Mouse (Mus musculus) splenic B cell, adult 2 months (primary cell): ENCODE measurements around the gene Rnf224.

Source experiments
- DNase-seq: peaks from one replicate; pipeline ENCODE4 v3.0.0-alpha.2; 2011; ENCODE audit warnings: low read depth, low spot score
- H3K27me3 ChIP-seq: 2 replicates; pipeline ENCODE4 v1.6.1; 2012; ENCODE audit warnings: mild to moderate bottlenecking, low read length, moderate library complexity, mixed read lengths; ENCODE audit not compliant: control insufficient read depth, poor library complexity, insufficient read depth, severe bottlenecking
- H3K36me3 ChIP-seq: 2 replicates; pipeline ENCODE4 v1.6.1; 2012; ENCODE audit warnings: mild to moderate bottlenecking, low read length, moderate library complexity, mixed read lengths; ENCODE audit not compliant: control insufficient read depth, poor library complexity, insufficient read depth, severe bottlenecking

Gene Rnf224

DNA sequence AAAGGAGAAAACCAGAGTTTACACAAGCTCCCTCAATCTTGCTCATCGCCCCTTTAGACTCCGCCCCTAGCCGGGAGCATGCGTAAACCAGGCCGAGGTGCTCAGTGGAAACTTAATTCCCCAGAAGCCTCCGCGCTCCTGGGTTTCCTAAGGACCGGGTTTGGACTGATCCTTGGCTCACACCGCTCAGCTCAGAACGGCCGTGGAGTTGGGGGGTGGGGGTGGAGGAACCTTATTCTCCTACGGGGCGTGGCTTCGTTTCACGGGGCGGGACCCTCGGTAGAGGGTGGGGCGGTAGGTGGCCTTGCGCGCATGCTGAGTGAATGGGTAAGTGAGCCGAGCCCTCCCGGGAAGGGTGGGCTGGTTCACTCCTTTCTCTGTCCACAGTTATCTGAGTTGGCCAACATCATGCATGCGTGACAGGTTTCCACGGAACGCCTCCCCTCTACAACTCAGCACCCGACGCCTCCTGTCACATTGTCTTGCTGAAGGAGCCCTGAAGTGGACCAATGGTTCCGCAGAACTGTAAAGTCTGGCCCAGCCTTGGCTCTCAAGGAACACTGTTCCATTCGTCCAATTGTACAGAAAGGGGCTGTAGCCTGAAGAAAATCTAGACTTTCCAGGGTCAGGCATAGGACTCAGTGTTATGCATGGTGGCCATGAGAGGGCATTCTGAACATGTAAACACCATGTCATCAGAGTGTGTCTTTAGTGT is 4.3 kb upstream of the Rnf224 start:
- no peaks in the 10 kb centered on the region for H3K36me3 ChIP-seq
- DNase-seq: peak; percentile 47
- H3K27me3 ChIP-seq: peaks cover 3% of the 10 kb centered on the region; the same call in 1 of the 2 replicates

- Histone ChIP-seq H3K27me3 (peaks cover 3% of the 10 kb centered on the region; the same call in 1 of the 2 replicates), H3K36me3 (no peaks in the 10 kb centered on the region)
- DNase-seq: no peak
Observed at GRCm38 (mm10) chr2:25240310-25240709, 3.7 kb upstream of the Rnf224 start.

DNA sequence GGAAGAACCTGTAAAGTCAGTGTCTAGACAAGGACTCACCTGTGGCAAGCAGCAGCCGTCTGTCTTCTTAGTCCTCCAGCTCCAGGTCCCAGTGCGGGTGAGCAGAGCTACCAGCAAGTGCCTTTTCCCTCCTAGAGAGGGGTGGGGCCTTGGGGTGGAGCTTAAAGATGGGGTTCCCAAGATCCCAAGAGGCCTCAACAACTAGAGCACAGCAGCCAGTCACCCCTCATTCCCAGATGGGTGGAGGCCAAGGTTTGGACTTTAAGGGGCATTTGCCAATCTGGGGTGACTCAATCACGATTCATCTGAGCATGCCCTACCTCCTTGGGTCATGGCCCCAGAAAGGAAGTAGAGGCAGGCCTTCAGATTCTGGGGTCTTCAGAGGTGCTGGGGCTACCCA is 3.2 kb upstream of the Rnf224 start:
- DNase-seq: no peak
- Histone ChIP-seq H3K36me3 (no peaks in the 10 kb centered on the region), H3K27me3 (peaks cover 3% of the 10 kb centered on the region; the same call in 1 of the 2 replicates)

DNA sequence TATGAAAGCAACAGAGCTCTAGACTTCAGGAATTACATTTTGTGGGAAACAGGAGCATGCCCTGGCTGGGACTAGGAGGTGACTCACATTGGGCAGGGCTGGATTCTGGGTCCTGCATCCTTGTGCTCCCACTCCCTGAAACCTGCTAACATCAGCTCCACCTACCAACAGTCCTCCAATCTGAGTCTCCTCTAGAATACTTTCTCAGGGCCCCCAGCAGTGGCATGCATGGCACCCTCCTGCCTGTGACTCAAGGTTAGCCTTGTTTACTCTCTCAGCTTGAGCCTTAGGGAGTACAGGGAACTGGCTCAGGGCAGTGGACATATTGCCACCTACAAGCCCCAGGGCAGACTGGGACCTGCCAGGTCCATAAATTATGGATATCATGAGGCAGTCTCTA is 1.5 kb upstream of the Rnf224 start:
- DNase-seq: no peak
- Histone ChIP-seq H3K27me3 (peaks cover 3% of the 10 kb centered on the region; the same call in 1 of the 2 replicates), H3K36me3 (no peaks in the 10 kb centered on the region)

DNA sequence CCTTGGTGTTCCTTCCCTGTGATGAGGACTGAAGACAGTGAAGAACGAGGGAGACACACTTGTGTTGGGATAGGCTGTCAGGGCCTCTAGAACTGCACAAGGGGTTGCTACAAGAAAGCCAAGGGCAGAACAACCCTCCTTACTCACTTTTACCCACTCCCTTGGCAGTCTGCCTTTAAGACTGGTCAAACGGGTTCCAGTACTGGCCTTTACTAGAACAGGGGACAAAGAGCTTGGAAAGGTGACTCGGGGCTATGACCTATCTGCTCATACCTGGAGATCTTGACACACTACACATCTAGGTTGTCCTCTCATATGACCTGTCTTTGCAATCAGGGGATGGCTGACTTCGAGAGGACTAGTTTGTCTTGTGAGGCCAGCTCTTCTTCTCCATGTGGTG is 935 bp upstream of the Rnf224 start:
- Histone ChIP-seq H3K36me3 (no peaks in the 10 kb centered on the region), H3K27me3 (0 out of 2 replicates have a peak, but pooled peaks cover 3% of the 10 kb centered on the region)
- no peak for DNase-seq

- DNase-seq: no peak
- Histone ChIP-seq H3K36me3 (no peaks in the 10 kb centered on the region), H3K27me3 (no peaks in the 10 kb centered on the region)
Observed at GRCm38 (mm10) chr2:25234551-25235220, 1.9 kb downstream of the Rnf224 start.

DNA sequence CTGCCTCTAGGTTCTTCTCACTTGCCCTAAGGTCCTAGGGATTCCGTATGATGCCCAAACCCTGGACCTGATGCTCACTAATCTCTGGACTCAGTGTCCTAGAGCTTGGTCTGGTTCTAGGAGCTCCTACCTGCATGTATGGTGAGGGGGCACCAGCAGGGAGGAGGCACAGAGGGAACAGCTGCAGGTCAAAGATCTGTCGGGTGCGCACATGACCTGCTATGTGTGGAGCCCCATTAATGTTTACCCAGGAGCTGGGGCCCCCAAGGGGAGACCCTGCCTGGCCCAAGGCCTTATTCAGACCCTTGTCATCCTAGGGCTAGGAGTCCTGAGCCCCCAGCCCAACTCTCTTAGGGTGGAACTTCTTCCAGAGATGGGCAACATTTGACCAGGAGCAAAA is 2.5 kb downstream of the Rnf224 start, which contains the start of gene Slc34a3:
Slc34a3 (minus strand) TSS at position 315 of the 400 bp plus-strand sequence.
- no peaks in the 10 kb centered on the region for H3K36me3 ChIP-seq
- DNase-seq: no peak
- no peaks in the 10 kb centered on the region for H3K27me3 ChIP-seq

- DNase-seq: no peak
Observed at GRCm38 (mm10) chr2:25233421-25233820, 3.2 kb downstream of the Rnf224 start.

DNA sequence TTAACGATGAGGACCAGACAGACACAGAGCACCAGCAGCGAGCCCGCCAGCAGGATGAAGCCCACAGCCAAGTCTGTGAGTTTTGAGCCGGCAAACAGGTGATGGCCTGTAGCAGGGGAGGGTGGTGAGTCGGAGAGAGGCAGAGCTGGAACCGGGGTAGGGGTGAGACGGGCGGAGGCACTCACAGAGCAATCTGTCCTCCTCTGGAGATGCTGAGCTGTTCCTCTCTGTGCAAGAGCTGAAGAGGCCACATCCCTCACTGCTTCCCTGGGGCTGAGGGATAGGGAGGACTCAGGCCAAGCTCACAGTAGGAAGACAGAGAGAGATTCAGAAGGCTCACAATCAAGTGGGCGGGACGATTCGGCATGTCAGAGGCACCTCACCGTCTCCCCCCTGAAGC is 5.5 kb downstream of the Rnf224 start:
- Histone ChIP-seq H3K36me3 (no peaks in the 10 kb centered on the region), H3K27me3 (no peaks in the 10 kb centered on the region)
- no peak for DNase-seq

More at GRCm38 (mm10) chr2:25233421-25233820, 3.2 kb downstream of the Rnf224 start:
- Histone ChIP-seq H3K36me3 (no peaks in the 10 kb centered on the region), H3K27me3 (no peaks in the 10 kb centered on the region)

DNA sequence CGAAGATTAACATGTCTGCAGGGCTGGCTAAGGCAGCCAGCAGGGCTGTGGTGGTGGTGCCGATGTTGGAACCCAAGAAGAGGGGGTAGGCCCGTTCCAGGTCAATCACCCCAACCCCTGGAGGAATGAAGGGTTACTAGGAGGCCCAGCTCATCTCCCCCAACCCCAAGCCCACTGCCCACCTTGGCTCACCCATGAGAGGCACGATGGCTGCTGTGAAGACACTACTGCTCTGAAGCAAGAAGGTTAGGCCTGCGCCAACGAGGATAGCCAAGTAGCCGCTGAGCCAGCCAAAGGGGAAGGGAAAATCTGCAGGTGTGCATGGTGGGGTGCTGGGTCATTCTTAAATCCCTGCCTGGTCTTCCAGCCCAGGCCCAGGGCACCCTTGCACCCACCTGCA is 6.0 kb downstream of the Rnf224 start:
- H3K27me3 ChIP-seq: no peaks in the 10 kb centered on the region

DNA sequence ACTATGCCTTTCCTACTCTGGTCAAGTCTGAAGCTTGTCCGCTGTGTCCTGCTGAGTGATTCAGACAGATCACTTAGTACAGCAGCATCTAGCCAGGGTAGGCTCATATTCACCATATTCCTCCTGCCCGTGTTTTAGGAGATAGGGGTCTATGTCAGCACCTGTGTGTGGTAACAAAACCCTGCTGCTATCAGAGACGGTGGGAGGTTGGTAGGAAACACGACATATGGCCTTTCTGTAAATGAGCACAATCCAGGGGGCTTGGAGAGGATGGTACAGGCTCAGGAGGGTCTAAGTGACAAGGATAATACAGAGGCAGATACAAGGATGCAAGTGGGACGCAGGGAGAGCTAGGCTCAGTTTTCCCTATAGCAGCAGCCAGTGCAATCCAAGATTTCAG is 7.0 kb downstream of the Rnf224 start:
- no peak for DNase-seq
- H3K27me3 ChIP-seq: no peaks in the 10 kb centered on the region
- H3K36me3 ChIP-seq: no peaks in the 10 kb centered on the region

More for the DNA sequence above, 6.0 kb downstream of the Rnf224 start:
- H3K36me3 ChIP-seq: no peaks in the 10 kb centered on the region
- DNase-seq: no peak

DNA sequence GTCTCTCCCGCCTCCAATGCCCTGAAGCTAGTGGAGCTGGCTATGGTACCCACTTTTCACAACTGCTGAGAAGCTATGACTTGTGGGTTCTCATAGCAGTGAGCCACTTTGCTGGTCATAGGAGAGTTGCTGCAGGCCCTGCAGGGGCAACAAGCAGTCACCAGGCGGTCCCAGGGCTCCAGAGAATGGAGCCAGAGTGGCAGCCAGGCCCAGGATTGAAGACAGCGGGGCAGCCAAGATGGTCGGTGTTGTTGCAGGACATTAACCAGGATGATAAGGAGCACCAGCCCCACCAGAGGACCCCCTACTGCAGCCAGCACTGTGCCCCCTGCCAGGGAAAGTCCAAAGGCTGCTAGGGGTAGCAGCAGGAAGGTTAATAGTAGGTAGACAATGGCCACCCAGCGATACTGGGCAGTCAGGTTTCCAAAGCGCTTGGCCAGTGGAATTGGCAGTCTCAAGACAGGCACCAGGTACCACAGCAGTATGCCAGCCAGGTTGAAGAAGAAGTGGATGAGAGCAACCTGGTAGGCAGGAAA is 7.5 kb downstream of the Rnf224 start:
- no peaks in the 10 kb centered on the region for H3K36me3 ChIP-seq
- no peaks in the 10 kb centered on the region for H3K27me3 ChIP-seq
- DNase-seq: no peak

- H3K36me3 ChIP-seq: no peaks in the 10 kb centered on the region
- peak; percentile 94 for DNase-seq
- H3K27me3 ChIP-seq: no peaks in the 10 kb centered on the region
Observed at GRCm38 (mm10) chr2:25228431-25228889, 8.1 kb downstream of the Rnf224 start.

DNA sequence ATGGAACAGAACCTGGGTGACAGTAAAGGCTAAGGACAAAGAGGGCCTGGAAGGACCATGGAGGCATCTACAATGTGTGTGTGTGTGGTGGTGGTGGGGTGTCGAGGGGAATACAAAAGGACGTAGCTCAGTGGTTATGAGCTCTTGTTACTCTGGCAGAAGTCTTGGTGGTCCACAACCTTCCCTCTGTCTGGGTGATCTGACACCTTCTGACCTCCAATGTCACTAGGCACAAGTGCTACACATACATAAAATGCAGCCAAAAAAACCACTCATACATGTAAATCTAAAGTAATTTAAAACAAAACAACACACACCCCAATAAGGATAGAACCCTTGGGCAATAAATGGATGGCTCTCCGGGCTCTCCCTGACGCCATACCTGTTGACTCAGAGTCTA is 9.2 kb downstream of the Rnf224 start:
- H3K36me3 ChIP-seq: no peaks in the 10 kb centered on the region
- H3K27me3 ChIP-seq: no peaks in the 10 kb centered on the region
- no peak for DNase-seq

DNA sequence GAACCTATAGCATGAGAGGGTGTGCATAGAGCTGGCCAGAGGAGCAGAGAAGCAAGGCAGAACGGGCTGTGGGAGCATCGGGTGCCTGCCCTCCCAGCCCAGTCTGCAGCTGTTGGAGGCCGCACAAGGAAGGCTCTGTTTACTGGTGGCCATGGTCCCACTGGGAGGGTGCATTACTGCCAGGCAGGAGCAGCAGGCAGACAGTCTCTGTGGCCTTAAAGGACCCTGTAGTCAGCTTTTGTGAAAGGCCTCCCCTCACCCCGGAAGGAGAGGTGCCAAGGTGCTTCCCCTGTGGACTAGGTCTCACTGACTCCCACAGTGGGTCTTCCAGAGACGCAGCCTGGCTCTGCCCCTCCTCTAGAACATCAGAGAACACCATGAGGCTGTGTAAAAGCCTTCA is 9.7 kb downstream of the Rnf224 start:
- no peaks in the 10 kb centered on the region for H3K27me3 ChIP-seq
- DNase-seq: no peak
- no peaks in the 10 kb centered on the region for H3K36me3 ChIP-seq
